Mouse (Mus musculus): ENCODE measurements at regions not wholly inside any gene's neighbourhood (a gene's known extent, or its start where the extent isn't known, plus 50 kb on each side); places are given as distances from the start of the nearest gene placed in this dataset.
A peak's percentile ranks its signal among the peaks of the same experiment; 100 is the strongest.

- no peak for ATAC-seq
- Histone ChIP-seq H3K9ac (no peak overlapping the region), H3K36me3 (ENCODE audit: poor library complexity, severe bottlenecking) (no peaks in the 10 kb centered on the region), H3K9me3 (replicated peaks) (no peaks in the 10 kb centered on the region), H3K4me3 (no peak overlapping the region), H3K4me1 (no peaks in the 10 kb centered on the region), H3K4me2 (no peak overlapping the region), H3K27ac (no peak overlapping the region), H3K27me3 (no peaks in the 10 kb centered on the region)
- 81% methylated on average over 1 of the region's 1 CpGs for WGBS
Observed at GRCm38 (mm10) chr1:108558882-108559281, 969.1 kb downstream of the Serpinb8 start.

GRCm38 (mm10) chr1:108562981-108563380, 973.2 kb downstream of the Serpinb8 start:
- H3K4me1 ChIP-seq: no peaks in the 10 kb centered on the region
- no peak overlapping the region for H3K4me2 ChIP-seq
- no peak overlapping the region for H3K4me3 ChIP-seq
- H3K9me3 ChIP-seq (replicated peaks): no peaks in the 10 kb centered on the region
- no peaks in the 10 kb centered on the region for H3K36me3 ChIP-seq (ENCODE audit: poor library complexity, severe bottlenecking)
- H3K27ac ChIP-seq: no peak overlapping the region
- ATAC-seq: no peak
- no peak overlapping the region for H3K9ac ChIP-seq
- H3K27me3 ChIP-seq: no peaks in the 10 kb centered on the region
- 59% methylated on average over 1 of the region's 1 CpGs for WGBS

GRCm38 (mm10) chr1:108571977-108572376, 982.2 kb downstream of the Serpinb8 start:
- WGBS: 44% methylated on average over 3 of the region's 3 CpGs
- no peak for ATAC-seq

GRCm38 (mm10) chr1:108572765-108573164, 983.0 kb downstream of the Serpinb8 start:
- Histone ChIP-seq H3K4me1 (no peaks in the 10 kb centered on the region), H3K27ac (no peak overlapping the region)
- no peak for ATAC-seq

More at GRCm38 (mm10) chr1:108571977-108572376, 982.2 kb downstream of the Serpinb8 start:
- H3K4me1 ChIP-seq: no peaks in the 10 kb centered on the region
- no peak overlapping the region for H3K4me3 ChIP-seq
- no peak overlapping the region for H3K4me2 ChIP-seq
- no peaks in the 10 kb centered on the region for H3K9me3 ChIP-seq (replicated peaks)
- H3K27me3 ChIP-seq: no peaks in the 10 kb centered on the region
- H3K27ac ChIP-seq: no peak overlapping the region
- H3K9ac ChIP-seq: no peak overlapping the region
- H3K36me3 ChIP-seq (ENCODE audit: poor library complexity, severe bottlenecking): no peaks in the 10 kb centered on the region

GRCm38 (mm10) chr1:108576806-108577205, 987.0 kb downstream of the Serpinb8 start:
- Histone ChIP-seq H3K36me3 (ENCODE audit: poor library complexity, severe bottlenecking) (no peaks in the 10 kb centered on the region), H3K4me1 (no peaks in the 10 kb centered on the region), H3K9ac (no peak overlapping the region), H3K4me3 (no peak overlapping the region), H3K27ac (no peak overlapping the region), H3K4me2 (no peak overlapping the region), H3K9me3 (replicated peaks) (no peaks in the 10 kb centered on the region), H3K27me3 (no peaks in the 10 kb centered on the region)
- peak; percentile 66; the same call in 1 of the 2 replicates for ATAC-seq
- 77% methylated on average over 6 of the region's 6 CpGs for WGBS

More at GRCm38 (mm10) chr1:108572765-108573164, 983.0 kb downstream of the Serpinb8 start:
- Histone ChIP-seq H3K36me3 (ENCODE audit: poor library complexity, severe bottlenecking) (no peaks in the 10 kb centered on the region), H3K9ac (no peak overlapping the region), H3K27me3 (no peaks in the 10 kb centered on the region), H3K4me2 (no peak overlapping the region), H3K4me3 (no peak overlapping the region), H3K9me3 (replicated peaks) (no peaks in the 10 kb centered on the region)

GRCm38 (mm10) chr1:108577793-108578192, 988.0 kb downstream of the Serpinb8 start:
- H3K27me3 ChIP-seq: no peaks in the 10 kb centered on the region
- no peaks in the 10 kb centered on the region for H3K36me3 ChIP-seq (ENCODE audit: poor library complexity, severe bottlenecking)
- no peak overlapping the region for H3K4me2 ChIP-seq
- no peaks in the 10 kb centered on the region for H3K9me3 ChIP-seq (replicated peaks)
- WGBS: 41% methylated on average over 3 of the region's 3 CpGs
- no peak overlapping the region for H3K4me3 ChIP-seq
- H3K9ac ChIP-seq: no peak overlapping the region
- H3K4me1 ChIP-seq: no peaks in the 10 kb centered on the region
- H3K27ac ChIP-seq: no peak overlapping the region
- ATAC-seq: peak; percentile 86

- no peaks in the 10 kb centered on the region for H3K27me3 ChIP-seq
- no peaks in the 10 kb centered on the region for H3K36me3 ChIP-seq (ENCODE audit: poor library complexity, severe bottlenecking)
- H3K4me2 ChIP-seq: no peak overlapping the region
- H3K27ac ChIP-seq: no peak overlapping the region
- ATAC-seq: no peak
- no peaks in the 10 kb centered on the region for H3K4me1 ChIP-seq
- H3K4me3 ChIP-seq: no peak overlapping the region
- H3K9ac ChIP-seq: no peak overlapping the region
- H3K9me3 ChIP-seq (replicated peaks): no peaks in the 10 kb centered on the region
- WGBS: 90% methylated on average over 3 of the region's 3 CpGs
Observed at GRCm38 (mm10) chr1:108592720-108593422, 1003.1 kb downstream of the Serpinb8 start.

GRCm38 (mm10) chr1:108597129-108597528, 1007.3 kb downstream of the Serpinb8 start:
- Histone ChIP-seq H3K27me3 (no peaks in the 10 kb centered on the region), H3K36me3 (ENCODE audit: poor library complexity, severe bottlenecking) (no peaks in the 10 kb centered on the region), H3K9ac (no peak overlapping the region), H3K27ac (no peak overlapping the region), H3K9me3 (replicated peaks) (no peaks in the 10 kb centered on the region), H3K4me1 (no peaks in the 10 kb centered on the region), H3K4me2 (no peak overlapping the region), H3K4me3 (no peak overlapping the region)
- WGBS: 91% methylated on average over 11 of the region's 11 CpGs
- no peak for ATAC-seq

Measured in forebrain, embryonic 13.5 days (tissue).